Mouse (Mus musculus): ENCODE data around the gene Ten1. TPM values are rescaled to one million over a fixed set of nuclear protein-coding genes. Genes with fewer than 3 reads are reported as not detected.

The Ten1 gene
- polyA plus RNA-seq, 1 experiment, result not detected

DNA sequence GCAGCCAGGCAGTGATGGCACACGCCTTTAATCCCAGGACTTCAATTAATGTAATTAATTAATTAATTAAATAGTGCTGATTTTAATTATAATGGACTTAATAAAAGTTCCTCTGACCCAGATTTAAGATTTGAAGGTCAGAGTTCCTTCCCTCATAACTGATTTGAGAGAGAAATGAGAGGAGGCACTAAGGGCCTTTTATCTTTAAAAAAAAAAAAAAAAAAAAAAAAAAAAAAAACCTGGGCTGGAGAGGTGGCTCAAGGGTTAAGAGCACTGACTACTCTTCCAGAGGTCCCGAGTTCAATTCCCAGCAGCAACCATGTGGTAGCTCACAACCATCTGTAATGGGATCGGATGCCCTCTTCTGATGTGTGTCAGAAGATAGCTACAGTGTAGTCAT, 10.0 kb downstream of the Ten1 start:
- no peaks in the 10 kb centered on the region for H3K4me1 ChIP-seq (ENCODE audit: control insufficient read depth, insufficient read depth, low read length)
- TF ChIP-seq CTCF (IDR thresholded peaks at IDR 0.05; ENCODE audit: insufficient read depth, low read depth, low read length) (no peak), POLR2A (IDR thresholded peaks at IDR 0.05; ENCODE audit: insufficient read depth, low read depth, low read length) (no peak)
- WGBS, result 86% methylated on average over 3 of the region's 3 CpGs
- no peak overlapping the region for H3K27ac ChIP-seq (ENCODE audit: insufficient read depth, low read depth, low read length)
- H3K4me3 ChIP-seq (ENCODE audit: insufficient read depth, low read depth, low read length), result no peak overlapping the region

DNA sequence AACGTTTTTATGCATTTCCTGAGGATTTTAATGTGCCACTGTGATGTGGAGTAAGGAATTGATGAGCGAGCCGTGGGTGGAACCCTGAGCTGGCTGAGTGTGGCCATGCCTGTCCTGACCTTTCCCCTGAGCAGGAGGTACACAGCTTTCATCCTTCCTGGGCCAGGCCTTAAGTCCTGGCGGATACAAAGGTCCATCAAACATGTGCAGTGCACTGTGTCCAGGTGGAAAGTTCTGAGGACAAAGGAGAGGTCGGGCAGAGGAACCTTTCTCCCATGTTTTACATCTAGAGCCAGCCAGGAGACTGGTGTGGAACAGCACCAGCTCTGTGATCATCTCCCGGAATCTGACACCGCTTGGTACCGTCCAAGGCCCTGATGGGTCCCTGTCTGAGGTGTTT, 10.6 kb downstream of the Ten1 start:
- TF ChIP-seq POLR2A (IDR thresholded peaks at IDR 0.05; ENCODE audit: insufficient read depth, low read depth, low read length) (no peak), CTCF (IDR thresholded peaks at IDR 0.05; ENCODE audit: insufficient read depth, low read depth, low read length) (no peak)
- no peak overlapping the region for H3K27ac ChIP-seq (ENCODE audit: insufficient read depth, low read depth, low read length)
- WGBS, result 81% methylated on average over 8 of the region's 8 CpGs
- H3K4me1 ChIP-seq (ENCODE audit: control insufficient read depth, insufficient read depth, low read length), result no peaks in the 10 kb centered on the region
- no peak overlapping the region for H3K4me3 ChIP-seq (ENCODE audit: insufficient read depth, low read depth, low read length)

DNA sequence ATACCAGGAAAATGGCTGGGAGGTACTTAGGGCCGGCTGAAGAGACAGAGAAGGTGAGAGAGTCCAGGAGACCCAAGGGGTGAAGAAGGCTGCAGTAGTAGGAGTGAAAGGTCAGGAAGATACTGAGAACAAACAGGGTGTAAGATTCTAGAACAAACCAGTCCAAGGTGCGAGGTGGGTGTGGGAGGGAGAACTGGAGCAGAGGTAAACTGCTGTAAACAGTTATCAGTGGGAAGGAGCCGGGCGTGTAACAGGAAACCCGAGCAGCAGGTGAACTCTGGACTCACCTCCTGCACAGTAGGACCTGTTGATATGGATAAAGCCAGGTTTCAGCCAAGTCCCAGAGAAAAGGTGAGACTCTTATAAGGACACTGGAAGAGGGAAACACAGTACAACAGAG, 12.0 kb downstream of the Ten1 start:
- Histone ChIP-seq H3K4me3 (ENCODE audit: insufficient read depth, low read depth, low read length) (no peak overlapping the region), H3K27ac (ENCODE audit: insufficient read depth, low read depth, low read length) (no peak overlapping the region), H3K4me1 (ENCODE audit: control insufficient read depth, insufficient read depth, low read length) (no peaks in the 10 kb centered on the region)
- 79% methylated on average over 5 of the region's 5 CpGs for WGBS
- TF ChIP-seq POLR2A (IDR thresholded peaks at IDR 0.05; ENCODE audit: insufficient read depth, low read depth, low read length) (no peak), CTCF (IDR thresholded peaks at IDR 0.05; ENCODE audit: insufficient read depth, low read depth, low read length) (no peak)

DNA sequence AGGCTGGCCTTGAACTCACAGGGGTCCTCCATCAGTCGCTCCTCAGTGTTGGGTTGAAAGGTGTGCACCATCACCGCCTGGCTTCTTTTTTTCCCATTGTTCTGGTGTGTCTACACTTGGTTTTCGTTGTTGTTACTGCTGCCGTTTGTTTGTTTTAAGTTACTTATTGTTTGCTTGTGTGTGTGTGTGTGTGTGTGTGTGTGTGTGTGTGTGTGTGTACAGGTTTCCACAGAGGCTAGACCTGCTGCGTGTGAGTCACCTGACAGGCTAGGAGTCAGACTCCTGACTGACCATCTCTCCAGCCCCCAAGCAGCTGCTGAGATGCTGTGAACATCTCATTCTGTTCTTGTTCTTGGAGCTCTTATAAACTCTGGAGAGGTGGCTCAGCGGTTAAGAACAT, 14.2 kb downstream of the Ten1 start:
- no peak overlapping the region for H3K27ac ChIP-seq (ENCODE audit: insufficient read depth, low read depth, low read length)
- no peak overlapping the region for H3K4me3 ChIP-seq (ENCODE audit: insufficient read depth, low read depth, low read length)
- no peaks in the 10 kb centered on the region for H3K4me1 ChIP-seq (ENCODE audit: control insufficient read depth, insufficient read depth, low read length)
- TF ChIP-seq POLR2A (IDR thresholded peaks at IDR 0.05; ENCODE audit: insufficient read depth, low read depth, low read length), result no peak
- no peak for TF ChIP-seq CTCF (IDR thresholded peaks at IDR 0.05; ENCODE audit: insufficient read depth, low read depth, low read length)
- WGBS, result 92% methylated on average over 6 of the region's 6 CpGs

DNA sequence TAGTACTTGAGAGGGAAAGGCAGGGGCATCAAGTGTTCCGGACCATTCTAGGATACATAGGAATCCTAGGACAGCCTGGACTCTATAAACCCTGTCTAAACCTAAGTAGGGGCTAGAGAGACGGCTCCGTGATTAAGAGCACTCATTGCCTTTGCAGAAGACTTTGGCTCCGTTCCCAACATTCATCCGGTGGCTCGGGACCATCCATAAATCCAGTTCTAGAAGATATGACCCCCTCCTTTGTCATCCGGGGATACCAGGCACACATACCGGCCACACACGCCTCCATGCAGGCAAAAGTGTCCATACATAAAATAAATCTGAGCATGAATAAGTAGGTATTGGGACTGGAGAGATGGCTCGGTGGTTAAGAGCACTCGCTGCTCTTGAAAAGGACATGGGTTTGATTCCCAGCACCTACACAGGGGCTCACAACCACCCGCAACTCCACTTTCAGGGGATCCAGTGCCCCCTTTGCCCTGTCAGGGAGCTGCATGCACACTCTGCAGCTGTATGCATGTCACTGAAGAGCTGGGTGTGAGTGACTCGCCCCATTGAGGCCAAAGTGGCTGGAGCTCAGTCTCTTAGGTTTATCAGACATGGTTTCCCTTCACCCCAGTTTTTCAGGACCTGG, 15.3 kb downstream of the Ten1 start:
- Histone ChIP-seq H3K4me3 (ENCODE audit: insufficient read depth, low read depth, low read length) (no peak overlapping the region), H3K4me1 (ENCODE audit: control insufficient read depth, insufficient read depth, low read length) (peaks cover 4% of the 10 kb centered on the region), H3K27ac (ENCODE audit: insufficient read depth, low read depth, low read length) (no peak overlapping the region)
- TF ChIP-seq CTCF (IDR thresholded peaks at IDR 0.05; ENCODE audit: insufficient read depth, low read depth, low read length) (no peak), POLR2A (IDR thresholded peaks at IDR 0.05; ENCODE audit: insufficient read depth, low read depth, low read length) (no peak)
- WGBS, result 85% methylated on average over 13 of the region's 13 CpGs

DNA sequence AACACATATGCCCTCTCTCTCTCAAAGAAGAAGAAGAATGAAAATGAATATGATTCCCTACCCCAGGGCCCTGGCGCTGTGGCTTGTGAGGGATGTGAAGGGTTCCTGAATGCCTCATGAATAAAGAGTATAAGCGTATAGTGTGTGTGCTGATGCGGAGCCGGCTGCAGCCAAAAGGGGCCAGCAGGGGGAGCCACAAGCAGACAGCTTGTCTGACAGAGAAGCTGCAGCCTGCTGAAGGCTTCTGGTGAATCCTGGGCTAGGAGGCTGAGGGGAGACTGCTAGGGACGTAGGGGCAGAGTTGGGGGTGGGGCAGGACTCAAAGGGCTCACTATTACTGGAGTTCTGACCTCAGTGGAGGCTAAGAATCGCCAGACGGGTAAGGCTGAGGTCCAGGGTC, 16.5 kb downstream of the Ten1 start:
- H3K4me3 ChIP-seq (ENCODE audit: insufficient read depth, low read depth, low read length), result no peak overlapping the region
- TF ChIP-seq CTCF (IDR thresholded peaks at IDR 0.05; ENCODE audit: insufficient read depth, low read depth, low read length) (no peak), POLR2A (IDR thresholded peaks at IDR 0.05; ENCODE audit: insufficient read depth, low read depth, low read length) (no peak)
- 83% methylated on average over 7 of the region's 7 CpGs for WGBS
- no peak overlapping the region for H3K27ac ChIP-seq (ENCODE audit: insufficient read depth, low read depth, low read length)
- peaks cover 4% of the 10 kb centered on the region for H3K4me1 ChIP-seq (ENCODE audit: control insufficient read depth, insufficient read depth, low read length)

DNA sequence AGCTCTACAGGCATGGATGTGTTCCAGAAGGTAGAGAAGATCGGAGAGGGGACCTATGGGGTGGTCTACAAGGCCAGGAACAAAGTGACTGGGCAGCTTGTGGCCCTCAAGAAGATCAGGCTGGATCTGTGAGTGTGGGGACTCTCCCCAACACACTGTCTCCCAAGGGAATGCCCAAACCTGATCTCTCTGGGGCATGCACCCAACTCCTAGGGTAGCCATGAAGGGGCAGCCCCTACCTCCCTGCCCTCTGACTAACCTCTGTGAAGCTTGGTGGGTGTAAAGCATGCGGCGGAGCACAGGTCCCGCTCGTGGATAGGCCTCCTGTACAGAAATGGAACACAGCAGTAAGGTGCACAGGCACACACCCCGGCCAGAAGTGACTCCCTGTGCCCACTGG, 17.3 kb downstream of the Ten1 start:
- no peak overlapping the region for H3K27ac ChIP-seq (ENCODE audit: insufficient read depth, low read depth, low read length)
- TF ChIP-seq CTCF (IDR thresholded peaks at IDR 0.05; ENCODE audit: insufficient read depth, low read depth, low read length) (no peak), POLR2A (IDR thresholded peaks at IDR 0.05; ENCODE audit: insufficient read depth, low read depth, low read length) (no peak)
- no peak overlapping the region for H3K4me3 ChIP-seq (ENCODE audit: insufficient read depth, low read depth, low read length)
- 91% methylated on average over 6 of the region's 6 CpGs for WGBS
- H3K4me1 ChIP-seq (ENCODE audit: control insufficient read depth, insufficient read depth, low read length), result peaks cover 4% of the 10 kb centered on the region

DNA sequence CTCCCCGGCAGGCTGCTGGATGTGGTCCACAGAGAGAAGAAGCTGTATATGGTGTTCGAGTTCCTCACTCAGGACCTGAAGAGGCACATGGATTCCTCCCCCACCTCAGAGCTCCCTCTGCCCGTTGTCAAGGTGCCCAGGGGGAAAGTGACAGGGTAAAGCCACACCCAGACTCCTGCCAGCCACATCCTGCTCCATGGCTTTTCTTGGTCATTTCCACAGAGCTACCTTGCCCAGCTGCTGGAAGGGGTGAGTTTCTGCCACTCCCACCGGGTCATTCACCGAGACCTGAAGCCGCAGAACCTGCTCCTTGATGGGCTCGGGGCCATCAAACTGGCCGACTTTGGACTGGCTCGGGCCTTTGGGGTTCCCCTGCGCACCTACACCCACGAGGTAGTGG, 17.9 kb downstream of the Ten1 start:
- peaks cover 4% of the 10 kb centered on the region for H3K4me1 ChIP-seq (ENCODE audit: control insufficient read depth, insufficient read depth, low read length)
- TF ChIP-seq POLR2A (IDR thresholded peaks at IDR 0.05; ENCODE audit: insufficient read depth, low read depth, low read length) (no peak), CTCF (IDR thresholded peaks at IDR 0.05; ENCODE audit: insufficient read depth, low read depth, low read length) (no peak)
- WGBS, result 83% methylated on average over 11 of the region's 11 CpGs

DNA sequence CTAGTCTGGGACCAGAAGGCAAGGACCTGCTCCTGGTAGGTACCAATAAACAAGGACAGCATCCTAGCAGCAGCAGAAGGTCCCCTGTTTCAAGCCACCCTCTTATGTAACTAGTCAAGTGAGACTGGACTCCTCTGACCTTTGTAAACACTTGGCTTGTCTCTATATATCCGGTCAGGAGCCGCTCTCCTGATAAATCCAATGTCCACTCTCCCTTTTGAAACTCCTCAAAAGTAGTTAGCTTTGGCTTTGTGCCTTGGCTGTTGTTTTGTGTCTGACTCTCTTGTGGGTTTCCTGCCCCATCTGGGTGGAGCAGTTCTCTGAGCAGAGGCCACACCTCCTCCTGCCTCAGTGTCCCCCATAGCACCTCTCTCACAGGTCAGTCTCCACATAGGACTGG, 19.6 kb downstream of the Ten1 start:
- Histone ChIP-seq H3K4me3 (ENCODE audit: insufficient read depth, low read depth, low read length) (no peak overlapping the region), H3K27ac (ENCODE audit: insufficient read depth, low read depth, low read length) (no peak overlapping the region), H3K4me1 (ENCODE audit: control insufficient read depth, insufficient read depth, low read length) (peaks cover 20% of the 10 kb centered on the region)
- WGBS, result 54% methylated on average over 2 of the region's 2 CpGs
- TF ChIP-seq POLR2A (IDR thresholded peaks at IDR 0.05; ENCODE audit: insufficient read depth, low read depth, low read length), result no peak
- TF ChIP-seq CTCF (IDR thresholded peaks at IDR 0.05; ENCODE audit: insufficient read depth, low read depth, low read length), result no peak

More for the DNA sequence above, 17.9 kb downstream of the Ten1 start:
- Histone ChIP-seq H3K4me3 (ENCODE audit: insufficient read depth, low read depth, low read length) (no peak overlapping the region), H3K27ac (ENCODE audit: insufficient read depth, low read depth, low read length) (no peak overlapping the region)

Data from olfactory bulb, adult 2 months (tissue).